Mouse (Mus musculus) liver, embryonic 14.5 days (tissue): ENCODE measurements around the gene Adpgk. TPM values are rescaled to one million over a fixed set of nuclear protein-coding genes. Genes with fewer than 3 reads are reported as not detected.

ENCODE experiments used
- ATAC-seq: fragments of 200-750 bp; cut with Nextera tagmentation; 2 replicates; pipeline ENCODE4 v1.8.0; 2017; ENCODE audit warnings: moderate number of reproducible peaks, mild to moderate bottlenecking, moderate library complexity; ENCODE audit not compliant: insufficient read depth
- DNase-seq, 3 experiments: peaks; one replicate each; pipeline ENCODE4 v3.0.0-alpha.2; 2012 to 2013; ENCODE audit warnings: low read depth in 3 of 3, low spot score in 3 of 3
- H3K27ac ChIP-seq: fragments of 300-500 bp; sonication (generic); 2 replicates; pipeline ENCODE4 v1.5.1; 2014; ENCODE audit warnings: moderate library complexity, mild to moderate bottlenecking, control low read depth, inconsistent platforms
- H3K27me3 ChIP-seq: fragments of 300-500 bp; sonication (generic); 2 replicates; pipeline ENCODE4 v1.6.1; 2014; ENCODE audit warnings: mild to moderate bottlenecking, low read length, moderate library complexity; ENCODE audit not compliant: control insufficient read depth, insufficient read depth
- H3K36me3 ChIP-seq: fragments of 300-500 bp; sonication (generic); replicated peaks from 2 replicates; pipeline ENCODE4 v1.6.1; 2014; ENCODE audit warnings: low read depth; ENCODE audit not compliant: control insufficient read depth, insufficient read depth
- H3K4me1 ChIP-seq, 2 experiments: fragments of 200-500 bp in 1 of 2; fragments of 300-500 bp in 1 of 2; sonication (generic) in 1 of 2; replicated peaks; 2 replicates each; pipeline ENCODE4 v1.6.1; 2012 to 2014; ENCODE audit warnings: antibody characterized with exemption in 1 of 2, inconsistent platforms in 1 of 2, low read length in 1 of 2; ENCODE audit not compliant: control insufficient read depth in 2 of 2, insufficient read depth in 2 of 2
- H3K4me2 ChIP-seq: fragments of 300-500 bp; sonication (generic); 2 replicates; pipeline ENCODE4 v1.6.1; 2014; ENCODE audit warnings: low read depth, mild to moderate bottlenecking, control low read depth, moderate library complexity
- H3K4me3 ChIP-seq, 2 experiments: fragments of 200-500 bp in 1 of 2; fragments of 300-500 bp in 1 of 2; sonication (generic) in 1 of 2; 2 replicates each; pipeline ENCODE4 v1.5.1; 2012 to 2014; ENCODE audit warnings: low read depth in 2 of 2, low read length in 2 of 2, mild to moderate bottlenecking in 2 of 2, control low read depth in 1 of 2, inconsistent platforms in 1 of 2, moderate library complexity in 1 of 2; ENCODE audit not compliant: insufficient read depth in 1 of 2
- H3K9ac ChIP-seq: fragments of 300-500 bp; sonication (generic); replicated peaks from 2 replicates; pipeline ENCODE4 v1.6.1; 2014; ENCODE audit warnings: mild to moderate bottlenecking, control low read depth, moderate library complexity
- H3K9me3 ChIP-seq: fragments of 300-500 bp; sonication (generic); 2 replicates; pipeline ENCODE4 v1.6.1; 2016; ENCODE audit warnings: low read length, mixed read lengths; ENCODE audit not compliant: control insufficient read depth
- CTCF ChIP-seq: IDR thresholded peaks from 2 replicates; pipeline ENCODE4 v1.5.1; 2016; ENCODE audit warnings: antibody characterized with exemption, low read depth, control low read depth
- EP300 ChIP-seq: IDR thresholded peaks from 2 replicates; pipeline ENCODE4 v1.6.1; 2016; ENCODE audit warnings: antibody characterized with exemption, low read depth
- WGBS: fragments of 180-500 bp; shearing (Covaris S2); extraction: QIAGEN DNeasy Blood & Tissue Kit; methylation state at CpG from one replicate; pipeline ENCODE4 v1.1.7; 2014; ENCODE audit not compliant: insufficient replicate concordance; 5-methylcytosine and 5-hydroxymethylcytosine counted together
- polyA plus RNA-seq, 2 experiments: library from polyadenylated mRNA; depleted of rRNA in 1 of 2; stranded (reverse) in 1 of 2; unstranded in 1 of 2; fragments of >200 nt; fragmentation: Nextera tagmentation in 1 of 2; extraction: Ambion mirVana in 1 of 2; gene quantifications; 2 replicates each; pipeline versions ENCODE4 v1.2.1 to v1.2.3; 2012 to 2014

Adpgk gene
- polyA plus RNA-seq, 2 experiments = 14.0 to 17.6 TPM

DNA sequence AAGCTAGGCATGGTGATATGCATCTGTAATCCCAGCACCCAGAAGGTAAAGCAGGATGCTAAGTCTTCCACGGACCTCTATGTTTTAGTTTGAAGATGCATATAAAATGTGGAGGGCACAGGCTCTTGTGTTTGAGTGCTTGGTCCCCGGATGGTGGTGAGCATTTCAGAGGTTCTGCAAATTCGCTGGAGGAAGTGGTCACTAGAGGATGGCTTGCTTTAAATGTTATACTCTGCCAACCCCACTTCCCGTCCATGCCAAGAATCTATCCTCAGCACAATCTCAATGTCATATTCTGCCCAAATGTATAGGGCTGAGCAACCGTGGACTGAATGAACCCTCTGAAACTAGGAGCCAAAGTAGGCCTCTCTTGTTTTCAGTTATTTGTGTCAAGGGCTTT is 10.5 kb upstream of the Adpgk start:
- no peak for ATAC-seq
- Histone ChIP-seq H3K36me3 (no peaks in the 10 kb centered on the region), H3K4me3 (no peak overlapping the region), H3K27me3 (no peaks in the 10 kb centered on the region), H3K27ac (no peak overlapping the region), H3K4me2 (no peak overlapping the region), H3K4me1 (peaks cover 8% of the 10 kb centered on the region in 2 experiments; a peak in 3 of 4 replicates), H3K9me3 (no peaks in the 10 kb centered on the region), H3K9ac (no peak overlapping the region)
- no peak for DNase-seq
- TF ChIP-seq EP300 = no peak
- TF ChIP-seq CTCF = no peak
- WGBS = 42% methylated on average over 5 of the region's 5 CpGs

DNA sequence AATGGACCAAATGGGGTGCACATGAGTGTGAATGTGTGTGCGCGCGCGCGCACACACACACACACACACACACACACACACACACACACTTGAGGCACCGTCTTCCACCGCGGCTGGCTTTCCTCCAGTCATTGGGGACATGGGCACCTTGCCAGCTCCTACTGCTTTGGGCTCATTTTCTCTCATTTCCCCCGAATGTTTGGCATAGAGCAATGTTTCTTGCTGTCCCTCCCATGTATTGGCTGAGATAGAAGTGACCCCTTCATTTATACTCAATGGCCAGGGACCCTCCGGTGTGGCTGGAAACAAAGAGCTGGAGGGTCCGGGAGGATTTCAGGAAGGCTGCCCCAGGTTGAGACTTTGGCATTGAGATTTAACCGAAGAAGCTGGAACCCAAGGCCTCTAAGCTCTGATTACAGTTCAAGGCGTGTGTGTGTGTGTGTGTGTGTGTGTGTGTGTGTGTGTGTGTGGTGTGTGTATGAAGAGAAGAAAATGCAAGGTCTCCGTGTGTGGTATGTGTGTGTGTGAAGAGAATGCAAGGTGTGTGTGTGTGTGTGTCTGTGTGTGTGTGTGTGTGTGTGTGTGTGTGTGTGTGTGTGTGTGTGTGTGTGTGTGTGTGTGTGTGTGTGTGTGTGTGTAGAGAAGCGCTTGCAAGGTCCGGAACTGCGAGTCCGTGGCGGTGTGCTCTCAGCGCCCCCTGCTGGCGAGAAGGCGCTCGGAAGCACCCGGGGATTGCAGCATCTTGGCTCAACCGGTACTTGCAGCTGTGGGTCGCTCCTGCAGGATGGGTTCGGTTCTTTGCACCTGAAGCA is 9.3 kb upstream of the Adpgk start:
- peak overlapping the region; percentile 12; the same call in 1 of the 2 replicates for H3K4me2 ChIP-seq
- H3K27ac ChIP-seq = no peak overlapping the region
- no peak overlapping the region for H3K9ac ChIP-seq
- ATAC-seq (no peak), DNase-seq (peak in 1 of 3 experiments; percentile 45)
- peaks cover 16% of the 10 kb centered on the region in 2 experiments for H3K4me1 ChIP-seq
- H3K9me3 ChIP-seq = no peaks in the 10 kb centered on the region
- TF ChIP-seq CTCF (peak; percentile 95), EP300 (no peak)
- H3K36me3 ChIP-seq = no peaks in the 10 kb centered on the region
- WGBS = 39% methylated on average over 27 of the region's 27 CpGs
- no peak overlapping the region for H3K4me3 ChIP-seq
- H3K27me3 ChIP-seq = no peaks in the 10 kb centered on the region

DNA sequence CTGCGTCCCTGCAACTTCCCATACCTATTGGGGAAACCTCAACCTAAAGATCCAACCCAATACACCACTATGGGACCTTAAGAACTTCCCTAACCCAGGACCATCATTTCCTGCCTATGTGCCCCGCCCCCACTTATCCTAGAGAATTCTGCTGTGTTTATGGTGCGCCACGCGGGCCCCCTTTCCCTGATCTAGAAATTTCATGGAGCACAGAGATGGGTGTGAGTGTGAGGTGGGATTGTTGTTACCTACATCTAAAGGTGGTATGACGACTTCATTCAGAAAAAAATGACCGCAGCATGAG is 8.7 kb upstream of the Adpgk start:
- H3K27ac ChIP-seq = no peak overlapping the region
- no peak for DNase-seq
- no peak overlapping the region for H3K9ac ChIP-seq
- H3K9me3 ChIP-seq = no peaks in the 10 kb centered on the region
- no peaks in the 10 kb centered on the region for H3K27me3 ChIP-seq
- WGBS = 50% methylated on average over 7 of the region's 7 CpGs
- peak overlapping the region; percentile 12; the same call in 1 of the 2 replicates for H3K4me2 ChIP-seq
- ATAC-seq = no peak
- no peak overlapping the region for H3K4me3 ChIP-seq
- H3K4me1 ChIP-seq = peaks cover 16 to 17% of the 10 kb centered on the region in 2 experiments
- H3K36me3 ChIP-seq = no peaks in the 10 kb centered on the region
- TF ChIP-seq EP300 = no peak
- TF ChIP-seq CTCF = no peak

GRCm38 (mm10) chr9:59285614-59286013 is 5.7 kb upstream of the Adpgk start:
- Histone ChIP-seq H3K9me3 (no peaks in the 10 kb centered on the region), H3K9ac (no peak overlapping the region), H3K36me3 (no peaks in the 10 kb centered on the region), H3K27me3 (no peaks in the 10 kb centered on the region), H3K4me2 (peak overlapping the region; percentile 28; the same call in 1 of the 2 replicates), H3K27ac (peak overlapping the region; percentile 32), H3K4me1 (peaks cover 38 to 45% of the 10 kb centered on the region in 2 experiments), H3K4me3 (no peak overlapping the region)
- TF ChIP-seq EP300 (peak; percentile 86), CTCF (no peak)
- WGBS = 21% methylated on average over 6 of the region's 6 CpGs
- peak; percentile 82 for ATAC-seq
- peak; percentile 34 to 51 (median 49) for DNase-seq

GRCm38 (mm10) chr9:59288058-59288457 is 3.3 kb upstream of the Adpgk start:
- Histone ChIP-seq H3K36me3 (no peaks in the 10 kb centered on the region), H3K27ac (no peak overlapping the region), H3K9ac (no peak overlapping the region), H3K4me1 (peaks cover 47 to 51% of the 10 kb centered on the region in 2 experiments), H3K4me3 (no peak overlapping the region), H3K9me3 (no peaks in the 10 kb centered on the region), H3K4me2 (no peak overlapping the region; the same call in none of the 2 replicates), H3K27me3 (no peaks in the 10 kb centered on the region)
- WGBS = 54% methylated on average over 5 of the region's 5 CpGs
- ATAC-seq (no peak), DNase-seq (no peak)
- no peak for TF ChIP-seq CTCF
- TF ChIP-seq EP300 = no peak
